Mouse (Mus musculus) c-Kit-negative CD71-positive TER-119-positive erythroid progenitor cells, embryonic 14.5 days (primary cell): Measurements from ENCODE around the gene Itgbl1.
"Not testable (repeated sequence)": the region's sequence is repeated elsewhere in the genome, so short reads cannot be mapped to it uniquely, and the experiment has no call there.

Experiments used
- DNase-seq: peaks from one replicate; pipeline ENCODE4 v3.0.0-alpha.2; 2013; ENCODE audit warnings: low read depth, low spot score

Itgbl1 gene

DNA sequence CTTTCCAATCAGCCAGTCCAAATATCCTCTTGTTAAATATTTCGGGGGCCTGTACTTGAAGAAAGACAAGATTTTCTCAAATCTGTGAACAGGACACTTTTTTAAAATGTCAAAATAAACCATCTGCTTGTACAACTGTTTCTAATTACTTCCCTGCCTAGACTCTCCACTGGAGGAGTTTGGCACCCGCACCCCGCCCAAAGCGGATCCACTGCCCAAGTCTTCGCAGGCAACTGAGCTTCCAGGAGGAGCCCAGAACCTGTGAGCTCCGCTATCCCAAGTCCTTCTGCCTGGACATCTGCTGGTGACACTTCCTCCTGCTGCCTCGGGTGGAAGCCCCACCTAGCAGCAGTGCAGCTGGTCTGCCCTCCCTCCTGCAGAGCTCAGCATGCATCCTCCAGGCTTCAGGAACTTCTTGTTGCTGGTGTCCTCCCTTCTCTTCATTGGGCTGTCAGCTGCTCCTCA, at the start of gene Itgbl1:
Gene Itgbl1 (plus strand): TSS at position 51 of the 465 bp plus-strand sequence.
- DNase-seq: no peak

GRCm38 (mm10) chr14:123622969-123623368, 36.8 kb upstream of the Itgbl1 start:
- no peak for DNase-seq

DNA sequence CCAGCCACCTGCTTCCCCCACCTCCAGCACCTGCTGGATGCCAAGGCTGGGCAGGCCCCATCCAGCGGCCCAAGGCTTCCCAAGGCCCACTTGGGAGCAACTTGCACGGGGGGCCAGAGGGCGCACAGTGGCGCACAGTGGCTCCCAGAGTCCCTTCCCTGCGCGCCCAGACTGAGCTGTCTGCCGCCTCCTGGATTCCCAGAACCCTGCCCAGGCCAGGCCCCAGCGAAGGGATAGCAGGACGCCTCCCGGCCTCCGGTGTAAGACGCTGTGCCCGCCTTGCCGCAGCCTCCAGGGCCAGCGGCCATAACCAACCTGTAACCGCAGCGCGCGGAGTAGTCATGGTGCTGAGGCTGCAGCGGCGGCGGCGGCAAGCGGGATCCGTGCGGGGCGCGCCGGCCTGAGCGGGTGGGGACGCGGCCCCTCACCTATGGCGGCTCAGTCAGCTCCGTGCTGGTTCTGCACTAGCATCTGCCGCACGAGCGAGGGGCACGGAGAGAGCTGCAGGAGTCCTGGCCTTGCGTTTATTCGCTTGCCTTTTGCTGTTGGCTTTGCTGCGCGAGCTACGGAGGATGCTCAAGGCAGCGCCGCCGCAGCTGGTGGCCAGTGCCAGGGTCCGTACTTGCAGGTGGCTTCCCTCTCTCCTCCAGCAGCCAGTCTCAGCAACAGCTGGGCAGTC, 33.1 kb upstream of the Itgbl1 start, which contains the start of gene Nalcn:
Gene Nalcn (minus strand): TSS at position 644 of the 679 bp plus-strand sequence.
- DNase-seq: no peak

GRCm38 (mm10) chr14:123627180-123627562, 32.6 kb upstream of the Itgbl1 start:
- DNase-seq: no peak

GRCm38 (mm10) chr14:123661091-123661491, 1.3 kb downstream of the Itgbl1 start:
- no peak for DNase-seq

- DNase-seq: no peak
Measured at GRCm38 (mm10) chr14:123662386-123662785, 2.6 kb downstream of the Itgbl1 start.

DNA sequence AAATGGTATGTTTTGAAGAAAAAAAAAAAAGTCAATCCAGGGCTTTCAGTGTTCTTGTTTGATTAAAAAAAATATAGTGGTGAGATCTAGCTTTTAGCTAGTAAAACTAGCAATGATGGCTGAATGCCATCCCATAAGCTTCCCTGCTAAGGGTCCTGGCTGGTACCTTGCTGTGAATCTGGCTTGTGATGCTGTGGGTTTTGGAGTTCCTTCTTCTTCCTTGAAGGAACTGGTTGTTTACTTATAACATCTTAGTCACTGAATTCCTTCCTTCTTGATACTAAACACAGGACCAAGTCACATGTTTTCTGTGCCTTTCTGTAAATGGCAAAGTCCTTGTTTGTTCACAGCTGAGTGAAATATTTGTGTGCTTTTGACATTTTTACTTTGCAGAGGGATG, 3.4 kb downstream of the Itgbl1 start:
- DNase-seq: no peak

DNA sequence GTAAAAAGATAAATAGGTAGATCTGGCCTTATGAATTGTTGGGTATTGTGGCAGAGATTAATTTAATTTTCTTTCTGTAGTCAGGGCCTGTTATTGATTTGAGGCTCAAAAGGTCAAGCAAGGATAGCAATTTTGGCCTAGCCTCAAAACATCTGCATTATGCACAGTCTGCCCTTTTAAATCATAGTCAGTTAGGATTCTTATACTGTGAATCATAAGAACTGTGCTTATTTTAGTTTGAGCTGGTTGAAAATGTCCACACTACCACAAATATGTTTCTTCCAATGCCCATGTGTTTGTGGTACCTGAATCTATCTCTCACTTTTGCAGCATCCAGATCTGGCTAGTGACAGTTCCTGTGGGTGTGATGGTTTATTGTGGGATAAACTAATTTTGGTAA, 4.7 kb downstream of the Itgbl1 start:
- DNase-seq: no peak

DNA sequence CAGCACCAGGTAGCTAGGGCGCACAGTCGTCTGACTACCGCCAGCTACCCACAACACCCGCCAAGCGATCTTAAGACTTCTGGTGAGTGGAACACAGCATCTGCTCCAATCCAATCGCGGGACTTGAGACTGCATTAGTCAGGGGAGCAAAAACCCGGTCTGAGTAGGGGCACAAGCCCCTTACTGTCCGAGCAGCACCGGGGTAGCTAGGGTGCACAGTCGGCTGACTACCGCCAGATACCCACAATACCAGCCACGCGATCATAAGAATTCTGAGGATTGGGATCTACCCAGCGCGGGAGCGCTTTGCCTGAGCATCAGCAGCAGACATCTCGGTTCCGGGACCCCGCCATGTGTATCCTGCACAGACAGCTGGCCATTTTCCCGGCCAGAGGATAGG, 11.3 kb downstream of the Itgbl1 start:
- not testable (repeated sequence) for DNase-seq

GRCm38 (mm10) chr14:123678091-123678490, 18.3 kb downstream of the Itgbl1 start:
- no peak for DNase-seq

- DNase-seq: no peak
Measured at GRCm38 (mm10) chr14:123714751-123715150, 55.0 kb downstream of the Itgbl1 start.

GRCm38 (mm10) chr14:123742055-123742454, 82.3 kb downstream of the Itgbl1 start:
- no peak for DNase-seq

DNA sequence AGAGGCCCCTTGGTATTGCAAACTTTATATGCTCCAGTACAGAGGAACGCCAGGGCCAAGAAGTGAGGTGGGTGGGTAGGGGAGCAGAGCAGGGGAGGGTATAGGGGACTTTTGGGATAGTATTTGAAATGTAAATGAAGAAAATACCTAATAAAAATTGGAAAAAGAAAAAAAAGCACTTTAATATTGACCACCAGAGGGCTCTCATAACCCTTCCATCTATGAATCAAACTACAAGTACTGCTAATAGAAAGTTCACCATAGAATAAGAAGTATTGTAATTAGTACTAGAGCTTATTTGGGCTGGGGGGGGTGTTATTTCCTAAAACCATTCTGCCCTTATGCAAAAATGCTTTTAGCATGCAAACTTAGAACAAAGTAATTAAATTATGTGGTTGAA, 91.2 kb downstream of the Itgbl1 start:
- DNase-seq: no peak

GRCm38 (mm10) chr14:123759534-123759933, 99.8 kb downstream of the Itgbl1 start:
- DNase-seq: no peak

GRCm38 (mm10) chr14:123760079-123760478, 100.3 kb downstream of the Itgbl1 start:
- no peak for DNase-seq

DNA sequence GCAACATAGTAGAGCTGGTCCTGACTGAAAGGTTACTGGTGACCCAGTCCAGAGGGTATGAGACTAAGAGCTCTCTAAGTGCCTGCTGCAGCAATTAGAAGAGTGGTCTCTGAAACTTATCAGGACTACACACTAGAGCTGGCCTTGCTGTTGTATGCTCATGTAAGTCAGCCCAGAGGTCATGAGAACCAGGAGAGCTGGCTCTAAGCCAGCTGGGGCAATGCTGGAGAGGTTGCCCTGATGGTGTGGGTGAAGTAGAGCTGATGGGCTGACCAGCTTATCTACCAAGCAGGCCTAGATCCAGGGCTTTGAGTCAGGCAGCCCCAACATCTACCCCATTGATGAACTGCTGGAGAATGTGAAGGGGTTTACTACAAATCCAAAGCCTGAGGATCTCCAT, 142.0 kb downstream of the Itgbl1 start:
- DNase-seq: no peak

DNA sequence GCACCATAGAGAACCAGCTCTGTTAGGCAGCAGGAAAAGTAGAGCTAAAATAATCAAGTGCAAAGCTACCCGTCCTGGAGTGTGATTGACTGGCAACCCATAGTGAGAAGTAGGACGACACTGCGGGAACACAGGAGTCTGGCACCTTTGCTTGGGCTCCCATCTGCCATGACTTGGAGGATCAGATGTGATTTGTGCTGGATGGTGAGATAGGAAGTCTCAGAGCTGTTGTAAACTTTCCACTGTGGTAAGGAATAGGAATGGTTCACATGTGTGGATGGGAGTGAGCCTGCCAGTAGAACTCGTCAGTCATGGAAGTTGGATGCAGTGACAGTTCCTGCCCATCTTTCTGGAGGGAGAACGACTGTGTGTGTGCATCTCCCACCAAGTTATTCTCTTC, 177.9 kb downstream of the Itgbl1 start:
- no peak for DNase-seq

DNA sequence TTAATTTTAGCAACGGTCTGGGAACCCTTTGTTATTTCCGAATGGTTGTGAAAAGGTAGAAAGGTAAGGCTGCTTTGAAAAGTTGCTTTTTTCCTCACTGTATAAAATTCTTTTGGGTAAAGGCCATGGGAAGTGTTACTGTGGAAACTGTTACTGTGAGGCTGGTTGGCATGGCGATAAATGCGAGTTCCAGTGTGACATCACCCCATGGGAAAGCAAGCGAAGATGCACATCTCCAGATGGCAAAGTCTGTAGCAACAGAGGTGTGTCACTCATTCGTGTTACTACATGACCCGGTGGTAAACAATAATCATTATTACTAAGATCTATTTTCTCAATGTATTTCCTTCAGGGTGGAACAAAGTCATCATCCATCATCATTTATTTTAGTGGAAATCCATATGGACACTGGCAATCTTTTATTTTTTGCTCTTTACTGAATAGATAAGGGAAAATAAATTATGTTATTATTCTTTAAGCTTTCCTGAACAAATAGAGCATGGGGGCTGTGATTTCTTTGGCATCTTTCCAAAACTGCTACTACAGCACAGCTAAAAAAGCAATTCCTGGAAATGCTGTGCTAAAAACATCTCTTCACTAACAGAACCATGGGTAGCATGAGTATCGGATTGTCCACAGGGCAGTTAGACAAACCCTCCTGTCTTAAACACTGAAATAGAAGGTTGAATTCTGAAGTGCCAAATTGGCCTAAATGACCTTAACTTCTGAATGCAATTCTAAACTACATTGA, 184.1 kb downstream of the Itgbl1 start:
- no peak for DNase-seq

- DNase-seq: no peak
Measured at GRCm38 (mm10) chr14:123864531-123864930, 204.8 kb downstream of the Itgbl1 start.

- no peak for DNase-seq
Measured at GRCm38 (mm10) chr14:123865779-123866726, 206.3 kb downstream of the Itgbl1 start.

DNA sequence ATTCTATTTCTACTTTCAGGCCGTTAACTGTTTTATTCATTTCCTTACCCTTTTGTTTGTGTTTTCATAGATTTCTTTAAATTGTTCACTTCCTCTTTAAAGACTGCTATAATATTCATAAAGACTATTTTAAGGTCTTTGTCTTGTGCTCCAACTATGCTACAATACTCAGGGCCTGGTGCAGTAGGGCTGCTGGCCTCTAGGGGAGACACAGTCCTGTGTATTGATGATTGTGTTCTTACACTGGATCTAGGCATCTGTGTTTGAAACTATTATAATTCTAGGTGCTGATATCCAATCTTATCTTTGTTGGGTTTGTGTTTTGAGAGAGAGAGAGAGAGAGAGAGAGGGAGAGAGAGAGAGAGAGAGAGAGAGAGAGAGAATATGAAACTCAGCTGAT, 268.1 kb downstream of the Itgbl1 start:
- no peak for DNase-seq

DNA sequence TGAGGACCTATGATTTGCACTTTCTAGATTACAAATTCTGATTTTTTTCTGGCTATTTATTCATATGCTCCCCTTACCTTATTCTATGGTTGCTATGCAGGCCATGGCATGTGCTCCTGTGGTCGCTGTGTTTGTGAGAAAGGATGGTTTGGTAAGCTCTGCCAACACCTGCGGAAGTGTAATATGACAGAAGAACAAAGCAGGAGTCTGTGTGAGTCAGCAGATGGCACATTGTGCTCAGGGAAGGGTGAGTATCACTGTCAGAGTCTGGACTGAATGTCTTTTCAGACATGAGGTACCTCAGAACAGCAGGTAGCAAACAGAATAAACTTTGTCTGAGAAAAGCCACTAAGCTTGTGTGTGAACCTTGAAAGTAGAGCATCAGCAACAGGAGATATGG, 306.8 kb downstream of the Itgbl1 start:
- DNase-seq: no peak
